Mouse (Mus musculus) megakaryocyte, embryonic 14.5 days (primary cell): Measurements from ENCODE around the gene Tgm5. TPM values are rescaled to one million over a fixed set of nuclear protein-coding genes. Genes with fewer than 3 reads are reported as not detected.

Source experiments
- H3K27me3 ChIP-seq: replicated peaks from 2 replicates; pipeline ENCODE3; 2012; ENCODE audit warnings: inconsistent platforms
- H3K36me3 ChIP-seq: replicated peaks from 2 replicates; pipeline ENCODE3; 2012; ENCODE audit warnings: low read length, inconsistent platforms, mixed read lengths
- H3K4me1 ChIP-seq: 2 replicates; pipeline ENCODE4 v1.6.1; 2012; ENCODE audit warnings: inconsistent platforms
- H3K4me3 ChIP-seq: replicated peaks from 2 replicates; pipeline ENCODE3; 2012; ENCODE audit warnings: moderate library complexity, mild to moderate bottlenecking, inconsistent platforms
- H3K9me3 ChIP-seq: 2 replicates; pipeline ENCODE4 v1.6.1; 2012; ENCODE audit warnings: inconsistent platforms
- FLI1 ChIP-seq: IDR thresholded peaks from 2 replicates; pipeline ENCODE4 v1.6.1; 2012; ENCODE audit warnings: low read length, inconsistent platforms, mixed read lengths
- GATA1 ChIP-seq: IDR thresholded peaks from 3 replicates; pipeline ENCODE4 v1.6.1; 2012; ENCODE audit warnings: mixed read lengths, low read length, inconsistent platforms, borderline replicate concordance
- polyA plus RNA-seq: library from polyadenylated mRNA; stranded (reverse); fragments of >175 nt; gene quantifications from 2 replicates; pipeline ENCODE4 v1.2.3, GENCODE M21; 2012; ENCODE audit warnings: low replicate concordance; ENCODE audit not compliant: insufficient read depth

Tgm5 gene
- polyA plus RNA-seq, 1 experiment, result 0.03 TPM

DNA sequence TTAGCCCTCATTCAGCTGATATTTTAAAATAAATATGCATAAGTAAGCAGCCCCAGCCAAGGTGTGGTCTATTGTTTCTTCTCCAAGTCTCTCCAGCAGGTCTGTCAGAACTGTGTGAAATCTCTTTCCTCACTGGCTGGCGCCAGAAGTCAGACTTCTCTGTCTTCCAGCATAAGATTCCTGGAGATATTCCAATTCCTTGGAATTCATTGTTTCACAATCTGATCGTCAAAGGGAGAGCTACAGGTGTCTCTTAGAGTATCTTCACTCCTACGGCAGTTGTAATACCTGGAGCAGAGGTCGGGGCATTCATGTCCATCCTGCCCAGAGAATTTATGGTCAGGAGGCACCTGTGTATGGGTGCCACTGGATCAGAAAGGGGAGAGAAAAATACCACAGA lies 4.1 kb upstream of the Tgm5 start:
- TF ChIP-seq FLI1, result no peak
- TF ChIP-seq GATA1, result no peak
- peaks cover 17% of the 10 kb centered on the region for H3K4me1 ChIP-seq
- H3K9me3 ChIP-seq, result peaks cover 5% of the 10 kb centered on the region; the same call in 1 of the 2 replicates
- H3K36me3 ChIP-seq, result no peaks in the 10 kb centered on the region
- H3K27me3 ChIP-seq, result peaks cover 40% of the 10 kb centered on the region
- no peak overlapping the region for H3K4me3 ChIP-seq

DNA sequence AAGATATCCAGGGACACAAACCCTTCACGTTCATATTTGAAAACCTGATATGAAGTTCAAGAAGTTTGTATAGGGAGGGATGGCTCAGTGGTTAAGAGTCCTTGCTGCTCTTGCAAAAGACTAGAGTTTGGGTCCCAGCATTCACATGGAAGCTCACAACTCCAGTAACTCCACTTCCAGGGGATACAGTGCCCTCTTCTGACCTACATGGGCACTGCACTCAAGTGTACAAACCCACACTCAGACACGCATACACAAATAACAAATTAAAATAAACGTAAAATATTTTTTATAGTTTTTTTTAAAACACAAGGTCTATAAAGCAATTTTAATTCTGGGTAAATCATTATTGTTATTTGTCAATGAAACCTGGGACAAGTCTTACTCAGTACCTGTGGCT lies 2.9 kb upstream of the Tgm5 start:
- peaks cover 21% of the 10 kb centered on the region for H3K4me1 ChIP-seq
- no peak for TF ChIP-seq FLI1
- no peak for TF ChIP-seq GATA1
- H3K27me3 ChIP-seq, result peaks cover 30% of the 10 kb centered on the region
- H3K9me3 ChIP-seq, result peaks cover 5% of the 10 kb centered on the region; the same call in 1 of the 2 replicates
- no peaks in the 10 kb centered on the region for H3K36me3 ChIP-seq
- H3K4me3 ChIP-seq, result no peak overlapping the region

- Histone ChIP-seq H3K27me3 (peaks cover 15% of the 10 kb centered on the region), H3K9me3 (no peaks in the 10 kb centered on the region), H3K36me3 (no peaks in the 10 kb centered on the region), H3K4me3 (peak overlapping the region; percentile 31), H3K4me1 (peaks cover 30% of the 10 kb centered on the region)
- TF ChIP-seq FLI1, result no peak
Measured at GRCm38 (mm10) chr2:121082626-121083025, 3.0 kb downstream of the Tgm5 start.

- H3K9me3 ChIP-seq, result peaks cover 18% of the 10 kb centered on the region
- peaks cover 17% of the 10 kb centered on the region for H3K4me1 ChIP-seq
- H3K4me3 ChIP-seq, result no peak overlapping the region
- H3K27me3 ChIP-seq, result peaks cover 14% of the 10 kb centered on the region
- TF ChIP-seq GATA1 (no peak), FLI1 (no peak)
- H3K36me3 ChIP-seq, result no peaks in the 10 kb centered on the region
Measured at GRCm38 (mm10) chr2:121074747-121075146, 10.9 kb downstream of the Tgm5 start.

DNA sequence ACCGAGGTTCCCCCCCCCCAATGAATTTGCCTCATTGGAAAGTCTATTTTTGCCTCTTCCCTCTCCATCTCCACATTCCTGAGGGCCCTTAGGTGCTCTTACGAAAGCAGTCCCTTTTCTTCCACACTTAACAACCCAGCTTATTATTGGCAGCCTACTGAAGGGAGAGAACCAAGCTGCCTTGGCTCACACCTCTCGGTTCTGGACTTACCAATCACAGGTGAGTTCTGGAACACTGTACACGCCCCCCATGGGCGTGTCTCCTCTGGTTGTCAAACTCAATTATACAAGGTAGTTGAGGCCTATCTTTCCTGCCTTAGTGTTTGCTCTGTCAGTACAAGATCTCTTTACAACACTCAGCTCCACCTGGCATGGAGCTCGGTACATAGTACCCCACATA lies 13.8 kb downstream of the Tgm5 start:
- Histone ChIP-seq H3K27me3 (peaks cover 15% of the 10 kb centered on the region), H3K9me3 (peaks cover 17% of the 10 kb centered on the region), H3K4me3 (no peak overlapping the region), H3K36me3 (no peaks in the 10 kb centered on the region), H3K4me1 (peaks cover 29% of the 10 kb centered on the region)
- TF ChIP-seq GATA1, result no peak
- no peak for TF ChIP-seq FLI1

GRCm38 (mm10) chr2:121069506-121069905 lies 16.1 kb downstream of the Tgm5 start:
- peaks cover 29% of the 10 kb centered on the region for H3K4me1 ChIP-seq
- TF ChIP-seq GATA1 (no peak), FLI1 (no peak)
- H3K9me3 ChIP-seq, result peaks cover 13% of the 10 kb centered on the region
- H3K36me3 ChIP-seq, result no peaks in the 10 kb centered on the region
- peaks cover 13% of the 10 kb centered on the region for H3K27me3 ChIP-seq
- no peak overlapping the region for H3K4me3 ChIP-seq

DNA sequence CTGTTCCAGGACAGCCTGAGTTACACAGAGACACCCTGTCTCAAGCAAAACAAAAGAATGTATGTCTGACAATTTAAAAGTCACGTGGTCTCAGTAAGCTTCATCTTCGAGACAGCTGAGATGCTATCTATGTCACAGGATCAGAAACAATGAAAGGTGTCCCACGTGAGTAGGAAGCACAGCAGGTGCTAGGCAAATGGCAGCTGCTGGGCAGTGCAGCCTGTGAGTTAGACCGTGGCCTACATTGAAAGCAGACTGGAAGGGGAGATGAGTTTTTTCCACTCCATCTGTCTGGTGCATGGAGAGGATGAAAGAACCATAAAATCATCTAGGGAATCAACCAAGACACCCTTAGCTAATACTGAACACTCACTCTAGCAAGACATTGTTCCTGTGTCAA lies 18.5 kb downstream of the Tgm5 start:
- Histone ChIP-seq H3K9me3 (peaks cover 4% of the 10 kb centered on the region; the same call in 1 of the 2 replicates), H3K27me3 (peaks cover 9% of the 10 kb centered on the region), H3K4me3 (no peak overlapping the region), H3K36me3 (no peaks in the 10 kb centered on the region), H3K4me1 (peaks cover 29% of the 10 kb centered on the region)
- TF ChIP-seq GATA1 (no peak), FLI1 (no peak)

DNA sequence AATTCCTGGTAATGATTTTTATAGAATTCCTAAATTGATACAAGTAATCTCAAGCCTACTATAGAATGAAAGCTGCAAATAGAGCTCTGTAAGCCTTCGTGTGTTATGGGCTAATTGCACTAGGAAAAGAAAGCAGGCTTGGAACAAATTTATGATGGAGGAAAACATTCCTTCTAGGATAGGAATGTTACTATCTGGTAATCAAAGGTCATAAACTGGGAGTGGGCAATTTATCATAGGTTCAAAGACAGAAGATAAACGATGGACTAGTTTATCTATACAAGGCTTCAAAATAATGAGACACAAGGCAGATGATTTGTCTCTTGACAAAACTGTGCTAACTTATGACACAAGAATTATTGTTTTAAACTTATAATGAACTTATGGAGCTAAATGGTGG lies 24.3 kb downstream of the Tgm5 start:
- H3K4me3 ChIP-seq, result no peak overlapping the region

GRCm38 (mm10) chr2:121057997-121058396 lies 27.6 kb downstream of the Tgm5 start:
- Histone ChIP-seq H3K27me3 (peaks cover 18% of the 10 kb centered on the region), H3K4me1 (peaks cover 31% of the 10 kb centered on the region), H3K36me3 (no peaks in the 10 kb centered on the region), H3K4me3 (no peak overlapping the region), H3K9me3 (no peaks in the 10 kb centered on the region; the same call in 1 of the 2 replicates)
- TF ChIP-seq GATA1 (no peak), FLI1 (no peak)

More for the DNA sequence above, 24.3 kb downstream of the Tgm5 start:
- Histone ChIP-seq H3K4me1 (peaks cover 4% of the 10 kb centered on the region; the same call in 1 of the 2 replicates), H3K9me3 (no peaks in the 10 kb centered on the region; the same call in 1 of the 2 replicates), H3K36me3 (no peaks in the 10 kb centered on the region), H3K27me3 (peaks cover 19% of the 10 kb centered on the region)
- TF ChIP-seq GATA1 (no peak), FLI1 (no peak)

DNA sequence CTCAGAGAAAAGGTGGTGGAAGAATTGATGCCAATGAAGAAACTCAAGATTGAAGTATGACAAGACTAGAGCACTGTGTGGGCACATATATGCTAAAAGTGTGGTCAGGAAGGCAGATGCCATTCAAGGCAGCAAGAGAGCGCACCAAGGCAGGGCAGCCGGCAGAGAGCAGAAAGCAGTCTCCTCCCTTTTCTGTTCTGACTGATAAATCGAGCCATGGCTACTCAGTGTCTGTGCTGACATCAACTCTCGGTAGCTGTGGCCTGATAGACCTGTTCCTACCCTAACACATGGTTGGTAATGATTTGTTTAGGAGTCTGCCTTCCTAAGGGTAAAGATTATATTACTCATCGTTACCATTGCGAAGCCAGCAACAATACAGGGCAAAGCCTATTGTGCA lies 29.7 kb downstream of the Tgm5 start:
- no peaks in the 10 kb centered on the region for H3K9me3 ChIP-seq
- H3K36me3 ChIP-seq, result no peaks in the 10 kb centered on the region
- peaks cover 43% of the 10 kb centered on the region for H3K4me1 ChIP-seq
- TF ChIP-seq FLI1 (no peak), GATA1 (no peak)
- H3K4me3 ChIP-seq, result no peak overlapping the region
- peaks cover 25% of the 10 kb centered on the region for H3K27me3 ChIP-seq

GRCm38 (mm10) chr2:121054060-121054459 lies 31.6 kb downstream of the Tgm5 start:
- peaks cover 23% of the 10 kb centered on the region for H3K27me3 ChIP-seq
- H3K4me1 ChIP-seq, result peaks cover 50% of the 10 kb centered on the region
- H3K9me3 ChIP-seq, result peaks cover 2% of the 10 kb centered on the region
- TF ChIP-seq FLI1 (no peak), GATA1 (no peak)
- H3K36me3 ChIP-seq, result no peaks in the 10 kb centered on the region
- no peak overlapping the region for H3K4me3 ChIP-seq
